Mouse (Mus musculus): ENCODE results near the gene Zbtb21.

DNA sequence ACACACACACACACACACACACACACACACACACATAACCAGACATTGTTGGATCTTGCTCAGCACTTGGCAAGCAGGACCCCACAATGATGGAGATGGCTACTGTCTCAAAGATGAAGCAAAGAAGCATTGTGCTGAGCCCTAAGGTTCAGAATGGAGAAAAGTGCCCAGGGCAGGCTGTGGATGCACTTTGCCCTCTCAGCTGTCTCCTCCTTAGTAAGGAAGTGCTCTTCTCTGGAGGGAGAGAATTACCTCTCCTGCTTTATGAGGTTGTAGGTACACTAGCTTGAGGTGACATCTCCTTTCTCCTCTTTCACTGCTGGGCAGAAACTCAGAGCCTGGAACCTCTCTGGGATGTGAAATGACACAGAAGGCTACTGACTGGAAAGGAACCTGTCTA lies 49.5 kb downstream of the Zbtb21 start:
- TF ChIP-seq MAFK (IDR thresholded peaks at IDR 0.05; ENCODE audit: insufficient read depth, low read depth, low read length) (no peak), HCFC1 (IDR thresholded peaks at IDR 0.05; ENCODE audit: borderline replicate concordance, insufficient read depth, low read length) (no peak), ZC3H11A (IDR thresholded peaks at IDR 0.05; ENCODE audit: borderline replicate concordance, low read depth, low read length) (no peak), CHD2 (IDR thresholded peaks at IDR 0.05; ENCODE audit: low read depth, low read length) (no peak), ZNF384 (IDR thresholded peaks at IDR 0.05; ENCODE audit: low read depth, low read length) (no peak)

All from ES-E14 (cell line).